Mouse (Mus musculus) fibroblast of lung, adult 2 months (primary cell): ENCODE measurements around the gene Itga6.

Experiments used
- DNase-seq: peaks from one replicate; pipeline ENCODE4 v3.0.0-alpha.2; 2011; ENCODE audit warnings: low read depth

Gene Itga6

GRCm38 (mm10) chr2:71764961-71765735, 19.7 kb downstream of the Itga6 start:
- no peak for DNase-seq

GRCm38 (mm10) chr2:71766007-71766406, 20.6 kb downstream of the Itga6 start:
- no peak for DNase-seq

- DNase-seq, result no peak
These were observed 21.7 kb downstream of the Itga6 start for GRCm38 (mm10) chr2:71767019-71767610.

GRCm38 (mm10) chr2:71771762-71772161, 26.3 kb downstream of the Itga6 start:
- no peak for DNase-seq

- DNase-seq, result no peak
These were observed 28.3 kb downstream of the Itga6 start for GRCm38 (mm10) chr2:71773714-71774113.

GRCm38 (mm10) chr2:71774246-71774951, 29.0 kb downstream of the Itga6 start:
- DNase-seq, result no peak

GRCm38 (mm10) chr2:71775201-71775611, 29.8 kb downstream of the Itga6 start:
- no peak for DNase-seq

- no peak for DNase-seq
These were observed 34.0 kb downstream of the Itga6 start for GRCm38 (mm10) chr2:71779266-71779888.

- no peak for DNase-seq
These were observed 34.6 kb downstream of the Itga6 start for GRCm38 (mm10) chr2:71780016-71780415.

GRCm38 (mm10) chr2:71785260-71785659, 39.8 kb downstream of the Itga6 start:
- no peak for DNase-seq

GRCm38 (mm10) chr2:71786060-71786459, 40.6 kb downstream of the Itga6 start:
- DNase-seq, result no peak

- DNase-seq, result no peak
These were observed 41.3 kb downstream of the Itga6 start for GRCm38 (mm10) chr2:71786591-71787155.

- DNase-seq, result no peak
These were observed 41.8 kb downstream of the Itga6 start for GRCm38 (mm10) chr2:71787156-71787590.

GRCm38 (mm10) chr2:71787591-71788460, 42.4 kb downstream of the Itga6 start:
- DNase-seq, result no peak

GRCm38 (mm10) chr2:71790752-71791151, 45.3 kb downstream of the Itga6 start:
- DNase-seq, result no peak

- DNase-seq, result no peak
These were observed 45.8 kb downstream of the Itga6 start for GRCm38 (mm10) chr2:71791203-71791602.

GRCm38 (mm10) chr2:71794139-71794538, 48.7 kb downstream of the Itga6 start:
- DNase-seq, result no peak

GRCm38 (mm10) chr2:71796787-71797186, 51.4 kb downstream of the Itga6 start:
- no peak for DNase-seq

- no peak for DNase-seq
These were observed 55.4 kb downstream of the Itga6 start for GRCm38 (mm10) chr2:71800798-71801197.

GRCm38 (mm10) chr2:71801691-71802090, 56.3 kb downstream of the Itga6 start:
- no peak for DNase-seq

GRCm38 (mm10) chr2:71802131-71802530, 56.7 kb downstream of the Itga6 start:
- DNase-seq, result no peak
